Mouse (Mus musculus): ENCODE measurements around the gene Fam222b. TPM values are rescaled to one million over a fixed set of nuclear protein-coding genes. Genes with fewer than 3 reads are reported as not detected.
A peak's percentile ranks its signal among the peaks of the same experiment; 100 is the strongest.

The Fam222b gene
- total RNA-seq, 2 experiments from 2014 or later: 26.1 to 26.6 TPM

DNA sequence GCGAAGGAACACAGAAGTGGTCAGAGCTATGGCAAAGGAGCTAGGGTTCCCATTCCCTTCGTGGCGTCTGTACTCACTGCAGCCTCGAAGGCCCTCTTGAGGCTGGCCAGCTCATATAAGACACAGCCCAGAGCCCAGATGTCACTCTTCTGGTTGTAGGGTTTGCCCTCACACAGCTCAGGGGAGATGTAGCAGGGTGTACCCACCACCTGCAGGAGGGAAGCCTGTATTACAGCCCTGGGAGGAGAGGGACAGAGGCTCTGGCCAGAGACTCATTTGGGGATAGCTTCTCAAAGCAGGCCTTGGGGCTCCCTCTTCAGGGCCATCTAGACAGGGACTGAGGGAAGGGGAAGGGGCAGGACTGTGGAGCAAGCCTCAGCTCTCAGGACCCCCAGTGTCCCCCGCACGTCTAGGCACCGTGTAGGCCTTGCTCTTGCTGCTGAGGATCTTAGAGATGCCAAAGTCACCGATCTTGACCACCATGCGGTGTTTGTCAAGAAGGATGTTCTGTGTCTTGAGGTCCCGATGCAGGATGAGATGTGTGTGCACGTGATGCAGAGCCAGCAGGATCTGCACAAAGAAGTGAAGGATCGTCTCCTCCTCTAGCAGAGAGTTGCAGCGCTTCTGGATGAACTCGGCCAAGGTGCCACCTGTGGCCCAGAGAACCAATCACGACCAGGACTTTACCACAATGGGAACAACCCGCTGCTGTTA lies 77.7 kb downstream of the Fam222b start:
- no peak for DNase-seq (ENCODE audit: extremely low spot score in 1 of 2, low spot score in 2 of 2)
- intact Hi-C loops (cut with DNase I): loop anchor here (10.0 kb wide), 1 partner anchor 347 kb away; no protein-coding TSS in a partner anchor

GRCm38 (mm10) chr11:78172748-78173383 lies 78.4 kb downstream of the Fam222b start:
- intact Hi-C loops (cut with DNase I): loop anchor here (10.0 kb wide), 1 partner anchor 348 kb away; no protein-coding TSS in a partner anchor
- DNase-seq (ENCODE audit: extremely low spot score in 1 of 2, low spot score in 2 of 2): peak in 1 of 2 experiments; percentile 54

GRCm38 (mm10) chr11:78174506-78174905 lies 80.0 kb downstream of the Fam222b start:
- no peak for DNase-seq (ENCODE audit: extremely low spot score in 1 of 2, low spot score in 2 of 2)

GRCm38 (mm10) chr11:78175771-78176401 lies 81.4 kb downstream of the Fam222b start:
- intact Hi-C loops (cut with DNase I): loop anchor here (2.0 to 10.0 kb wide), 4 partner anchors 114 to 351 kb away; partner anchors contain the start of gene Phf12
- DNase-seq (ENCODE audit: extremely low spot score in 1 of 2, low spot score in 2 of 2): no peak

More at GRCm38 (mm10) chr11:78174506-78174905, 80.0 kb downstream of the Fam222b start:
- intact Hi-C loops (cut with DNase I): loop anchor here (10.0 kb wide), 1 partner anchor 350 kb away; no protein-coding TSS in a partner anchor

GRCm38 (mm10) chr11:78176402-78176862 lies 82.0 kb downstream of the Fam222b start, which contains the start of the genes Nek8 and Tlcd1:
TSS of gene Nek8 (minus strand) at chr11:78176675.
TSS of gene Tlcd1 (plus strand) at chr11:78176711.
- DNase-seq (ENCODE audit: extremely low spot score in 1 of 2, low spot score in 2 of 2): peak in 1 of 2 experiments; percentile 90
- intact Hi-C loops (cut with DNase I): loop anchor here (2.0 to 10.0 kb wide), 4 partner anchors 114 to 352 kb away; partner anchors contain the start of gene Phf12

GRCm38 (mm10) chr11:78176905-78177331 lies 82.5 kb downstream of the Fam222b start:
- no peak for DNase-seq (ENCODE audit: extremely low spot score in 1 of 2, low spot score in 2 of 2)
- intact Hi-C loops (cut with DNase I): loop anchor here (2.0 to 10.0 kb wide), 4 partner anchors 115 to 352 kb away; partner anchors contain the start of gene Phf12

DNA sequence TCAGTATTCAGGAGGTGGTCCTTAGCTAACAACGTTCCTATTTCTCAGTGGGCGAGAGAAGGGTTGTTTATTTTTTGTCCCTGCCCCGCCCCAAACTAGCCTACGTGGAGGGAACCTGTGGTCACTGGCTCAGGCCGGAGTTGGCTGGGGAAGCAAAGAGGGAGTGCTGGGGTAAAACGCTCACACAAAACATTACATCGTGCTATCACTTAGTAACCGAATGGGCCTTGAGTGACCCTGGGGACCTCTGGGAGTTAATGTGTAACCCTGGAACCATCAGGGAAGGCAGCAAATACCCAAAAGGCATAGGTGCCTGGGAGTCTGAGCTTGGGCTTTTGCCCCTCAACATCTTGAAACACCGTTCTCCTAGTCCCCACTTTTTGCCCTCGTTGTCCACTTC lies 83.0 kb downstream of the Fam222b start:
- intact Hi-C loops (cut with DNase I): loop anchor here (2.0 to 10.0 kb wide), 4 partner anchors 115 to 353 kb away; partner anchors contain the start of gene Phf12

GRCm38 (mm10) chr11:78177903-78178858 lies 83.7 kb downstream of the Fam222b start:
- peak; percentile 93 to 95 for DNase-seq (ENCODE audit: extremely low spot score in 1 of 2, low spot score in 2 of 2)
- intact Hi-C loops (cut with DNase I): loop anchor here (2.0 to 10.0 kb wide), 4 partner anchors 116 to 353 kb away; partner anchors contain the start of gene Phf12

More for the DNA sequence above, 83.0 kb downstream of the Fam222b start:
- peak in 1 of 2 experiments; percentile 55 for DNase-seq (ENCODE audit: extremely low spot score in 1 of 2, low spot score in 2 of 2)

GRCm38 (mm10) chr11:78178859-78179437 lies 84.5 kb downstream of the Fam222b start:
- intact Hi-C loops (cut with DNase I): loop anchor here (5.0 to 10.0 kb wide), 3 partner anchors 117 to 354 kb away; partner anchors contain the start of gene Phf12
- DNase-seq (ENCODE audit: extremely low spot score in 1 of 2, low spot score in 2 of 2): peak; percentile 76 to 82

GRCm38 (mm10) chr11:78179438-78179999 lies 85.1 kb downstream of the Fam222b start:
- intact Hi-C loops (cut with DNase I): loop anchor here (5.0 to 10.0 kb wide), 3 partner anchors 117 to 355 kb away; partner anchors contain the start of gene Phf12
- no peak for DNase-seq (ENCODE audit: extremely low spot score in 1 of 2, low spot score in 2 of 2)

- no peak for DNase-seq (ENCODE audit: extremely low spot score in 1 of 2, low spot score in 2 of 2)
- intact Hi-C loops (cut with DNase I): no loop called here
Observed at GRCm38 (mm10) chr11:78180081-78180761, 85.8 kb downstream of the Fam222b start.

DNA sequence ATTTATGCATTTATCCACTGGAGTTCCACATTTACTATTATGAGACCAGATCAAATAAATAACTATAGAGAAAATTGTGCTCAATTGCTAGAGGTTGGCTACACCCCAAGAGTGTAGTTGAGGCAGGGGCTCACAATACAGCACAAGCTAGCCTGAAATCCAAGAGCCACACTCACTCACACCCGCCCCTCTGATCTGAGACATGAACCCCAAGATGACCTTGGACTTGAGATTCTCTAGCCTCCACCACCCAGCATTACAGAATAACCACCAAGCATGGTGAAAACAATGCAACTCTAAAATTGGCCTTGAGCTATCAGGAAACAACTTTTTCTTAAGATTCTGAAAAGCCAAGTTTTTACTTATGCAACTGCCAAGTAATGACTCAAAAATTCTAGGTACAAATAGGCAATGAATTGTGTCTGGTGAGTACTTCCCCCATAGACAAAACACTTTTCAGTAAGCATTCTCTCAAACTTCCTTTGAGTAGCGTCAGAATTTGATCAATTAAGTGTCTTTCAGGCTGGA lies 87.4 kb downstream of the Fam222b start:
- no peak for DNase-seq (ENCODE audit: extremely low spot score in 1 of 2, low spot score in 2 of 2)
- intact Hi-C loops (cut with DNase I): no loop called here

DNA sequence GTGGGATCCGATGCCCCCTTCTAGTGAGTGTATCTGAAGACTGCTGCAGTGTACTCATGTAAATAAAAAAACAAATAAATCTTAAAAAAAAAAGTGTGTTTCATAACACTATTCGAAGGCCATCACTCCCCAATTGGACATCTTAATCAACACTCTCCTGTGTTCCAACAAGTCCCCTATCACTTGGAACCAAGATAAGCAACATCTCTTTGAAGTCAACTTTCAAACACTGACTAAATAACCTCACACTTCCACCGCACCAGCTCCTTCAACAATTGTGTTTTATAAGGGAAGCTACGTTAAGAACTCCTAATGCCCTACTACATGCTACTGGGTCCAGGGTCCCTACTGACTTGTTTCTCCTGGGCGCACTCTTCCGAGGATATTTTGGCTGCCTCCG lies 88.0 kb downstream of the Fam222b start:
- intact Hi-C loops (cut with DNase I): no loop called here
- no peak for DNase-seq (ENCODE audit: extremely low spot score in 1 of 2, low spot score in 2 of 2)

GRCm38 (mm10) chr11:78182961-78183844 lies 88.7 kb downstream of the Fam222b start, which contains the start of gene Rpl23a:
TSS of gene Rpl23a (minus strand) at chr11:78183584.
- intact Hi-C loops (cut with DNase I): no loop called here

GRCm38 (mm10) chr11:78183884-78184514 lies 89.5 kb downstream of the Fam222b start:
- DNase-seq (ENCODE audit: extremely low spot score in 1 of 2, low spot score in 2 of 2): no peak
- intact Hi-C loops (cut with DNase I): no loop called here

More at GRCm38 (mm10) chr11:78182961-78183844, 88.7 kb downstream of the Fam222b start, which contains the start of gene Rpl23a:
- peak; percentile 84 to 89 for DNase-seq (ENCODE audit: extremely low spot score in 1 of 2, low spot score in 2 of 2)

All from left cerebral cortex, postnatal 10 days (tissue).